Mouse (Mus musculus): ENCODE data around the gene L2hgdh.

L2hgdh gene

GRCm38 (mm10) chr12:69724711-69725460 is at the start of gene L2hgdh, which contains the start of gene Atp5s:
Gene L2hgdh, minus strand, starts transcription at chr12:69724873.
Gene Atp5s, plus strand, starts transcription at chr12:69724950.
- DNase-seq (ENCODE audit: extremely low read depth, low read depth) = peak; percentile 77

DNA sequence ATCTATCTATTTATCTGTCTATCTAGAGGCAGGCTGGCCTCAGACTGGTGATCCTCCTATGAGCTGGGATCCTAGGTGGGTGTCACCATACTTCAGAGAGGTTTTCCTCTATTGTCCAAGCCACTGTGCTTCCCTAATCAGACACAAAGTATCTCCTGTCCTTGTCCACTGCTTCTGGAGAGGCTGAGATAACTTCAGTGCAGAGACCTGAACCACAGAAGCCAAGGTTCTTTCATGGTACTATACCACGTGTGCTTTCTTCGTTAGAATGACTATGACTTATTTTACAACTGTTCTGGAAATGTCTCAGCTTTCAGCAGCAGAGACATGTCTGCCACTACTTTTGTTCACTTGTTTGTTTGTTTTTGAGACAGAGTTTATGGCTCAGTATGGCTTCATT is 44.2 kb upstream of the L2hgdh start:
- DNase-seq (ENCODE audit: extremely low read depth, low read depth) = no peak

DNA sequence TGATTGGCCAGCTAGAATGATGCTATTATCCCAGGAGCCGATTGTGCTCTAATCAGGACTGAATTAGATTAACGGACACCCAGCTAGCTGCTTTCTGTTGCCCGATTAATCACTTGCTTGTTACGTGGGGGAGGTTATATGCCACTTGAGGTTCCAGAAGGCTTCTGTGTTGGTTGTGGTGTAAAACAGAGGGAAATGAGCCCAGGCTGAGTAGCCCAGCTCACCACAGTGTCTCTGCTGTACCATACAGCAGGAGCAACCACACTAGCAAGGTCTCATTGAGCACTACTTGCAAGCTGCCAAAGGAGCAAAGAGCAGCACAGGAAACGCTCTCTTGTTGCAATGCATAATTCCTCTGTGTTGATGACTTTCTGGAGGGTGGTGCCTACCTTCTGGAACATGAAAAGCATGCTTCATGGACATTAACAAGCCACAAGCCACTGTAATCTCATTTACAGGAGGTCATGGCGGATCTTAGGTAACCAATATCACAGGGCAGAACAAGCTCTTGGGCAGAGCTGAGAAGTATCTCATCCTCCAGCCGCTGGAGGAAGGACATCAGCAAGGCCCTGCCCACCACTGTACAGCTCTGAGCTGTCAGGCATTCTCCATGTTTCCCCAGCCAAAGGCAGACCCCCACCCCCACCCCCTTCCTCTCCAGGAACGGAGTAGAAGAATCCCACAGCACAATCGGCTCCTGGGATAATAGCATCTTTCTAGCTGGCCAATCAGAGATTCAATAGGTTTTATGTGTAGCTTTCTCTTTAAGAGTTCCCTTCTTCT is 43.0 kb upstream of the L2hgdh start:
- DNase-seq (ENCODE audit: extremely low read depth, low read depth) = no peak

DNA sequence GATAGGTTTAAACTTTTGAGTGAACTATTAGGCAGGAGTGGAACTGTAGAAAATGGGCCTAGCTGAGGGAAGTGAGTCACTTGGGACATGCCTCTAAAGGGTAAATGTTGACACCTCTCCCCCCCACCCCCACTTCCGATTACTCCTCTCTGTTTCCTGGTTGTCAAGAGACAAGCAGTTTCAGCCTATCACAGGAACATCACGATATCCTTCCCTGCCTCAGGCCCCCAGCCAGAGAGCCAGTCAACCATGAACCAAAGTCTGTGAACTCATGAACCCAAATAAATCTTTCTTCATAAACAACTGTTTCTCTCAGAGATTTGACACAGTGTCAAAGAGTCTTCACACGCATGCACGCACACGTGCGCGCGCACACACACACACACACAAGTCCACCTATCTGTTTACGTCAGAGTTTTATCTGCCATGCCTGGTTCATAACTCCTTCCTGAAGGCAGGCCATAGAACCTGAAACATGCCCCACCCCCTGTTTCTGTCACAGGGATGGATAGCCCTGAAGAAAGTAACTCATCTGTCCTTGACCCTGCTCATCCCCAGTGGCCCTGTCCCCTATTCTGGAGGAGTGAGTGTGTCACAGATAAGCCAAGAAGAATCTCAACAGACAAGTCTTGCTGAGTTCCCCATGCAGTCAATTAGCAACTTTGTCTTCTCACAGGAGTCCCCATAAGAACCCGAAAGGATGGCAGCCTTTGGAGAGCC is 41.7 kb upstream of the L2hgdh start:
- no peak for DNase-seq (ENCODE audit: extremely low read depth, low read depth)

DNA sequence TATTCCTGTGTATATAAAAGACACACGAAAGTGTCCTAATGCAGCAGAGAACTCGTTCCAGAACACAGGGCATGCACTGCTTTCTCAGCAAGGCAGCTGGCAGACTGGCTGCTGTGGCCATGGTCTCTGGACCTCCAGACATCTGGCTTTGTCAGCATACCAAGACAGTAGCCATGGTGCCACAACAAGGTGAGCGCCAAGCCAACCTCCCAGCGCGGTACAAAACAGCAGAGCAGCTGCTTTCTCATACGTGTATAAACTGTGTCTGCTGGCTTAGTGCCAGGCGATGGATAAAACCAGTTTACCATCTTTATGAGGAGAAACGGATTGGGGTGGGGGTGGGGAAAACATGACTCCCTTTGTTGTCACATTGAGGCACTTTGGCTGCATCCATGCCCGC is 40.9 kb upstream of the L2hgdh start:
- DNase-seq (ENCODE audit: extremely low read depth, low read depth) = no peak

GRCm38 (mm10) chr12:69761603-69762002 is 36.9 kb upstream of the L2hgdh start:
- no peak for DNase-seq (ENCODE audit: extremely low read depth, low read depth)

DNA sequence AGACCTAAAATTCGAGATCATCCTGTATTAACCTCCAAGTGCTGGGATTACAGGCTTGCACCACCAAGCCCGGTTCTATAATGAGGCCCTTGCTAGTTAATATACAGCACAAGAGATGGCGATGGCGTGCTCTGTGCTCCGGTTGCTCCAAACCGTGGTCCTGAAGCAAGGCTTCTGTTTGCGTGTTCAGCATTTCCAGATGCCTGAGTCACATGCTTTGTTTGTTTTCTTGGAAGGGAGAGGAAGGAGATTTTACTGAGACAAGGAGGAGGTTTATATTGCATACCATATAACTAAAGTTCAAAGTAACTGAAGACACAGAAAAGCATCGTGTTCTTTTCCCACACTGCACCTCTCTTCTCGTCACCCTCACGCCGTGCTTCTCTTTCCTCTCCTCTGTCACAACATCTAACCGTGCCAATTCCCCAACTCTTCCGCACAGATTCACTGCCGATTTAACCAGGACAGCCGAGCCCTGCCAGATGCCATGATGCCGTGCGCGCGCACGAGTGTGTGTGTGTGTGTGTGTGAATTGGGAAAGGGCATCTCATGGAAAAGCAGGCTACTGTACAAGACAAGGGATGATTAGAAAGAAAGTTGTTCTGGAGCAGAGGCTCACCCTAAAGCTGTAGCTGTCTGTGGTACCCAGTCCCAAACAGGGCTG is 36.2 kb upstream of the L2hgdh start:
- no peak for DNase-seq (ENCODE audit: extremely low read depth, low read depth)

DNA sequence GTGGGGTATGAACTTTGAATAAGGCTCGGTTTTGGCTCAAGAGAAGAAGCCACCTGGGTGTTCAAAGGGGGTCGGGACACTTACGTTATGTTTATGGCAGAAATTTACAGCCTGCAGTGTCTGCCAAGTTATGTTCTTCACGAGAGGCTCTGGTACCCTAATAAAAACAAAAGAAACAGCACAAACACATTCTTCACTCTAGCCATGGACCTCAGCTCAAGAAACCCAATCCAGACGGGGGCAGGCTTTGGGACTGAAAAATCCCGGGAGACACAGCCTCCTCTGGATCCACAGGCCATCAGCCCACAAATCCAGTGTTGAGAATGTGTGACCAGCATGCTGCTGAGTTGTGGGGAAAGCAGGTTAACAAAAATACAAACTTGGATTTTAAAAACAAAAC is 35.3 kb upstream of the L2hgdh start:
- no peak for DNase-seq (ENCODE audit: extremely low read depth, low read depth)

GRCm38 (mm10) chr12:69759267-69759885 is 34.7 kb upstream of the L2hgdh start:
- DNase-seq (ENCODE audit: extremely low read depth, low read depth) = peak; percentile 79

GRCm38 (mm10) chr12:69758221-69759185 is 33.8 kb upstream of the L2hgdh start:
- DNase-seq (ENCODE audit: extremely low read depth, low read depth) = peak; percentile 51

GRCm38 (mm10) chr12:69757418-69758141 is 32.9 kb upstream of the L2hgdh start:
- peak; percentile 98 for DNase-seq (ENCODE audit: extremely low read depth, low read depth)

DNA sequence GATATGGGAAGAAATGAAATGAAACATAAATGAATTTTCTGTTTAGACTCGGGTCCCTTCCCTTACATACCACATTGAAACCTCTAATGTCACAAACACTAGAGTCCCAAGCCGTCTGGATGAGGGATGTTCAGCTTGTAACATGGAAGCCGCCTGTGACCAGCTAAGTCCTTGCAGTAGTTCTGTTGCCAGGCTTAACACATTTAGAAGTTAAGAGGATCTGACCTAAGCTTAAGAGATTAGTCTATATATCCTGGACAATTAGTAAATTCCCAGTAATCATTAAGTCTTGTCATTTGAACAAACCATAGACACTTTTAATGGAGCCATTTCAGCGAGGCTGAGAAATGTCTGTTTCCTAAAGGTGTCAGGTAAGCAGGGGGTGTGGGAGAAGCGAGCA is 31.3 kb upstream of the L2hgdh start:
- DNase-seq (ENCODE audit: extremely low read depth, low read depth) = no peak

GRCm38 (mm10) chr12:69753936-69754335 is 29.3 kb upstream of the L2hgdh start:
- no peak for DNase-seq (ENCODE audit: extremely low read depth, low read depth)

DNA sequence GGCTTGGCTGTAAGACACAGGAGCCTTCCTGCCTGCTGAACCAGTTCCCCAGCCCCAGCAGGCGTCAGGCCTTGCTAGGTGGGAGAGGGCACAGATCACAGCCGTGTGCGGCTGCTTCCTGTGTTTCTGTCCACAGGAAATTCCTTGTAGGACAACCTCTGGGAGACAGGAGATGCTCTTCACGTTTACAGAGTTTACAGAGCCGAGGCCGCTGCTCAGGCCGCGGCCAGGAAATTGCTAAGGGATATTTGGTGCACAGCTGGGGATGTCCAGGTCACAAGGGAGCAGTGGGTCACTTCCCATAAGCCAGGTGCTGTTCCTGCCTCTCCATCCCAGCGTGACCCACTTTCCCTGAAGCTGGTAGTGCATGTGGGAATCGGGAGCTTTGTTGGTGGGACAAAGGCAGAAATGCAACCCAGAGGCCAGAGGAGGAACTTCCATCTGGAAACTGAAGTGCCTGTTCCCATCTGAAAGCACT is 27.2 kb upstream of the L2hgdh start:
- no peak for DNase-seq (ENCODE audit: extremely low read depth, low read depth)

- no peak for DNase-seq (ENCODE audit: extremely low read depth, low read depth)
These were observed 19.5 kb upstream of the L2hgdh start for GRCm38 (mm10) chr12:69744138-69744537.

DNA sequence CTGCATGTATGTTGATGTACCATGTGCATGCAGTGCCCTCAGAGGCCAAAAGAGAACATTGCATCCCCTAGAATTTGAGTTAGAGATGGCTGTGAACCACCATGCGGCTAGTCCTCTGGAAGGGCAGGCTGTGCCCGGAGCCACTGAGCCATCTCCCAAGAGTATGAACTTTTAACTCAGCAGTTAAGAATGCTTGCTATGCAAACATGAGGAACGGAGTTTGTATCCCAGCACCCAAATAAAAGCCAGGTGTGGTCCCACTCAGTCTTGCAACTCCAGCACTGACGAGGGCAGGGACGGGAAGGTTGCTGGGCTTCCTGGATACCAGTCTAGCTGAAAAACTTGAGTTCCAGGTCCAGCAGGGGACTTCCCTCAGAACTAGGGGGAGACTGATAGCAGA is 17.3 kb upstream of the L2hgdh start:
- DNase-seq (ENCODE audit: extremely low read depth, low read depth) = no peak

DNA sequence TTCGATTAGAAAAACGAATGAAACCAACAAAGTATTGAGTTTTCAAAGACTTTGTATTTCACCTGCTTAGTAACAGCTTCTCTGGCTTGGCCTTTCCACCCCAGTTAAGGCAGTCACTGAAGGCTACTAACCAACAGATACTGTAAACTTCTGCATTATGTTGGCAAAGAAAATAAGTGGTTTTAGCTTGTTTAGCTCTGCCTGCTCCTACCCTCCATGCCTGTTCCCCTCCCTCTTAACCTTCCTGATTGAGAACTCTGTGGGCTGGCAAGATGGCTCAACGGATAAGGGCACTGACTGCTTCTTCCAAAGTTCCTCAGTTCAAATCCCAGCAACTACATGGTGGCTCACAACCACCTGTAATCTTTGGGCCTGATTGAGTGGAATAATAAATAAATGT is 9.2 kb upstream of the L2hgdh start:
- DNase-seq (ENCODE audit: extremely low read depth, low read depth) = no peak

- peak; percentile 71 for DNase-seq (ENCODE audit: extremely low read depth, low read depth)
These were observed 8.8 kb upstream of the L2hgdh start for GRCm38 (mm10) chr12:69733518-69733917.

GRCm38 (mm10) chr12:69732221-69732620 is 7.5 kb upstream of the L2hgdh start:
- no peak for DNase-seq (ENCODE audit: extremely low read depth, low read depth)

All from MEL-GATA-1-ER (cell line).